Mouse (Mus musculus) spleen, postnatal 4 days (tissue): ENCODE data around the gene Etfdh.
A peak's percentile ranks its signal among the peaks of the same experiment; 100 is the strongest.
"Not testable (repeated sequence)": the region's sequence is repeated elsewhere in the genome, so short reads cannot be mapped to it uniquely, and the experiment has no call there.

Experiments
- DNase-seq, 2 experiments: peaks; one replicate each; pipeline ENCODE4 v3.0.0; 2022; ENCODE audit warnings: low spot score in 2 of 2

The Etfdh gene

GRCm38 (mm10) chr3:79577606-79578005 is 51.7 kb downstream of the Etfdh start:
- no peak for DNase-seq

- no peak for DNase-seq
Observed at GRCm38 (mm10) chr3:79576865-79577264, 52.4 kb downstream of the Etfdh start.

GRCm38 (mm10) chr3:79576468-79576816 is 52.9 kb downstream of the Etfdh start:
- DNase-seq: no peak

GRCm38 (mm10) chr3:79575576-79576467 is 53.5 kb downstream of the Etfdh start:
- DNase-seq: no peak

GRCm38 (mm10) chr3:79574336-79574735 is 55.0 kb downstream of the Etfdh start:
- no peak for DNase-seq

DNA sequence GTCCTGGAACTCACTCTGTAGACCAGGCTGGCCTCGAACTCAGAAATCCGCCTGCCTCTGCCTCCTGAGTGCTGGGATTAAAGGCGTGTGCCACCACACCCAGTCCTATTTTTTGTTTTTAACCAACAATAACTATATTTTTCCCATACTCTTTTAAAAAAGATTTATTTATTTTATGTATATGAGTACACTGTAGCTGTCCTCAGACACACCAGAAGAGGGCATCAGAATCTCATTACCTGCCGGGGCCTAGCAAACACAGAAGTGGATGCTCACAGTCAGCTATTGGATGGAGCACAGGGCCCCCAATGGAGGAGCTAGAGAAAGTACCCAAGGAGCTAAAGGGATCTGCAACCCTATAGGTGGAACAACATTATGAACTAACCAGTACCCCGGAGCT is 55.9 kb downstream of the Etfdh start:
- DNase-seq: not testable (repeated sequence)

GRCm38 (mm10) chr3:79572399-79572798 is 56.9 kb downstream of the Etfdh start:
- DNase-seq: no peak

DNA sequence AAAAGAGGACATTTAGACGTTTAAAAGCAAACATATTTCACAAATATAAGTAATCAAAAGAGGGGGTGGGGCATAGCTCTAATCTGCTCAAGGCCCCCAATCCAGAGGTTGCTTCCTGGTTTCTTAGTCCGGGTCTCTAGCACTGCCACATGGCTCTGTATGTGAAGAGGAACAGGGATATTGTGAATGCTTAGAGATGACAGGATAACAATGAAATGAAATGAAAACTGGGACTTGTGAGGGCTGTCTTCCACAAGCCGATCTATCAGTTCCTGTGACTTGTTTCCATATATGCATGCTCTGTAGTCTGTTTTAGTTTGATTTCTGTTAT is 60.0 kb downstream of the Etfdh start:
- DNase-seq: no peak

GRCm38 (mm10) chr3:79568629-79569350 is 60.5 kb downstream of the Etfdh start:
- DNase-seq: no peak

DNA sequence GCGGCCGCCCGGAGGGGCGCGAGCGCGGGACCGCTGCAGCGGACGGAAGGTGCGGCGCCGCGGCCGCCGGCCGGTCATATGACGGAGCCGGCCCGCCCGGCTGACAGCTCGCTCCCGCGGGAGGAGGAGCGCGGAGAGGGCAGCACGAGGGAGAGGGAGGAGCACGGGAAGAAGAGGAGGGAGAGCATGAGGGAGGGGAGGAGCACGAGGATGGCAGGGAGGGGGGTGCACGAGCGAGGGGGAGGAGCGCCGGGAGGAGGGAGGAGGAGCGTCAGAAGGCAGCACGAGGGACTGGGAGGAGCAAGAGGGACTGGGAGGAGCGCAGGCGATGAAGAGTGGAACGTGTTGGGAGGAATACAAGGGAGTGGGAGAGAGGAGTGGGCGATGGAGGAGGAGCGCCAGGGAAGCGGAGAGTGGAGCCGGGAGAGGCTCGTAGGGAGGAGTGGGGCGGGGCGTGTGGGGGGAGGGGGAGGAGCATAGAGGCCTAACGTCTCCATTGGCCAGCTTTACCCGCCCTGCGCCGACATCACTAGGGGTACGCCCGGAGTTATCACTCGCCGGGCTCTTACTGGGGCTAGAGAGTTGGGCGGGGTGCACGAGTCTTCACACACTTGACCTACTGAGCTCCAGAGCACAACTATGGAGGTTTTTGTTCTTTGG is 61.5 kb downstream of the Etfdh start, which contains the start of gene Fnip2:
Fnip2 (minus strand) TSS at position 94 of the 660 bp plus-strand sequence.
- DNase-seq: peak; percentile 86 to 90

- peak; percentile 47 to 81 for DNase-seq
Observed at GRCm38 (mm10) chr3:79566716-79567691, 62.3 kb downstream of the Etfdh start.

DNA sequence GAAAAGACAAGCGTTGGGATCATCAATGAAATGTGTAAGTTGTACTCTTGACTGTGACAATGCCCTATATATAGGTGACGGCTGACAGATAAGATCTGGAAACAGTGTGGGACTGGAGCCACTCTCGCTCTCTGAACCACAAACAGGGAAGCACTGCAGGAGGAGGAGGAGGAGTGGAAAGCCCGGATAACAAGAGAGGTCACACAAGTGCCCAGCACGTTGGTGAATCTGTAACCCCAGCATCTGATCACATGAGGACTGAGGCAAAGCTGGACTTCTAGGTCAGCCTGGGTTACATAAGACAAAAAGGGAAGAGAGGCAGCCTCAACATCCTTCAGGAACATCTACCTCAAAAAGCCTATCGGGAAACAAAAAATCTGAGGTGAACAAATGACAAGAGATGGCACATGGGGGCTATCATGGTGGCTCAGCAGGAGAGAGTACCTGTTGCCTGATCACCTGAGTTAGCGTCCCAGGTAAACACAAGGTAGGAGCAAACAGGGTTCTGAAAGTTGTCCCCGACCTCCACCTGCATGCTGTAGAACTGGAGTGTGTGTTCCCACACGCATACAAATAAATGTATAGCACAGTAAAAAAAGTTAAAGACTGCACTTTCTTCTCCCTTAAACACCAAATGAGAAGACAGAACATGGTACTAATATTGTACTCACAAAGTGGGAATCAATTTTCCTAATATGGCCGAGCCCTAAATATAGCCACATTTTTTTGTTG is 64.3 kb downstream of the Etfdh start:
- peak in 1 of 2 experiments; percentile 56 for DNase-seq

GRCm38 (mm10) chr3:79563511-79563910 is 65.8 kb downstream of the Etfdh start:
- peak in 1 of 2 experiments; percentile 51 for DNase-seq

DNA sequence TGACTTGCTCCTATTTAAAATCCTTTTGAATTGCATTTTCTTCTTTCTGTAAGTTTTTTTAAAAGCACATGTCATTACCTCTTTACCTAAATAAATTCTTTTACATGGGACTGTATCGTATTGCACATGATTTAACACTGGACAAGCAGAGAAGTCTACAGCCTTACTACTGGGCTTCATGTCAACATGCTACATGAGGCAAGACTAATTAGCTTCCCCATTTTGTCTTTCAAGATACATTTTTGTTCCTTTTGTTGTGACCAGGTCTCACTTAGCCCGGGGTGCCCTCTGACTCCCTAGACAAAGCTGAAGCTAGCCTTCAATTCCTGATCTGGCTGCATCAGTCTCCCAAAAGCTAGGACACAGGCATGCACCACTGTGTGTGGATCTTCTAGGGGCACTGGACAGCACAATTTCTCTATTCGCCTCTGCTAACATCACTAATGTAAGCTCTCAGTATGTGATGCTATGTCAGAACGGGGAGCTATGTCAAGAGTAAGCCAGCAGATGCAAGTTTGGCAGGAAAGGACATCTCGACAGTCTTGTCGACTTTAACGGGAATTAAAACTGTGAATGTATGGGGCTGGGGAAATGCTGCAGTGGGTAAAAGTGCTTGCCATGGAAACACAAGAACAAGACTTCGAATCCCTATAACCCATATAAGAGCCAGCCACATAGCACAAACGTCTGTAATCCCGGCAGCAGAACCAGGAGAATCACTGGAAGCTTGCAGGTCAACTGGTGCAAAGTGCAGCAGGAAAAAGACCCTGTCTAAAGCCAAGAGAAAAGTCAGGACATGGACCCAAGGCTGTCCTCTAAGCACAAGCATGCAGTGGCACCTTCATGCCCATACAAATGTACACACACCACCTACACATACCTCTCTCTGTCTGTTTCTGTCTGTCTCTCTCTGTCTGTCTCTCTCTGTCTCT is 67.2 kb downstream of the Etfdh start:
- peak in 1 of 2 experiments; percentile 52 for DNase-seq

GRCm38 (mm10) chr3:79560555-79560954 is 68.7 kb downstream of the Etfdh start:
- DNase-seq: no peak

GRCm38 (mm10) chr3:79559773-79560045 is 69.6 kb downstream of the Etfdh start:
- no peak for DNase-seq

DNA sequence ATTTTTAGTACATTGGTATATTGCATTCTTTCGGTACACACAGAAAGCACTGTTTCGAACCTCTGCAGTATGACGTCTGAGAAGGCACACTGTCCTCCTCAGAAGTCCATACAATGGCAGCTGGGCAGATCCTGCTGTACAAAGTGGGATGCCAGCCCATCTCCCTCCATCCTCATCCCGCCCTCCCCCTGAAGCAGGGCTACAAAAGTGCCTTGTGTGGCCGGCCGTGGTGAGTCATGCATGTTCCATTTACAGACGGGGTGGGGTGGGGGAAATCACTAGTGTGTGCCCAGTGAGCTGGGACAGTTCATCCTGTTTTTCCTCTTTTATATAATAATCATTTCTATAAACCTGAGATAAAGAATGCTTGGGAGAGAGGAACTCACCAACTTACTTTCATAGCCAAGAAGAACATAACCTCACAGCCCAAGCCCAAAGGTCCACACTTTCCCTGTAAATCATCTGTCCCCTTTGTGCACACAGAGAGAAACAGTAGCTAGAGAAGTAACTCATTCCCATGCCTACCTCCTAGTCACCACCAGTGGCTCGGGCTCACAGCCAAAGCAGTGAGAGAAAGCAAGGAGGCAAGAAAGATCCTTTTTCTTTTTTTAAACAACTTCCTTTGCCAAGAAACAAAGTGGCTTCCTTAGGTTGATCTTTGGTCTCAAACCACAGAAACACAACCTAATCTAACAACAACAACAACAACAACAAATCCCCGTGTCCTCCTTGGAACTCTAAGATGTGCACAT is 70.1 kb downstream of the Etfdh start:
- DNase-seq: no peak

GRCm38 (mm10) chr3:79555061-79555460 is 74.2 kb downstream of the Etfdh start:
- no peak for DNase-seq
